Mouse (Mus musculus): ENCODE results near the gene Ccl20.

The Ccl20 gene

GRCm38 (mm10) chr1:83141510-83141909 is 24.9 kb downstream of the Ccl20 start:
- DNase-seq = no peak

DNA sequence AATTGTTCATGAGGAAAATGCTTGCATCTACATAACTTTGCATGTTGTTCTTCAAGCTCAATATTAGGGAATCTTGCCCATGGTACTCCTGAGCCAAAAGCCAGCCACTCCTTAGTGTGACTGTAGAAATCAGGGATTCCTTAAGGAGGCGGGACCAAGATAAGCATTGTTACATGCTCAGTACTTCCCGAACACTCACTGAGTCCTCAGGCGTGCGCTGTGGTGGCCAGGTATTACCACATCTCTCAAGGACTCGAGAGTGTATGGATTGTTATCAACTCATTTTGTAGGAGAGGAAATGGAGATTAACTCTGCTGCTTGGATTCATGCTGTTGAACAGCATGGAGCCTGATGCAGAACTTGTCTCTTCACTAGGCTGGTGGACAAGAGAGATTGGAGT is 25.5 kb downstream of the Ccl20 start:
- DNase-seq = no peak

DNA sequence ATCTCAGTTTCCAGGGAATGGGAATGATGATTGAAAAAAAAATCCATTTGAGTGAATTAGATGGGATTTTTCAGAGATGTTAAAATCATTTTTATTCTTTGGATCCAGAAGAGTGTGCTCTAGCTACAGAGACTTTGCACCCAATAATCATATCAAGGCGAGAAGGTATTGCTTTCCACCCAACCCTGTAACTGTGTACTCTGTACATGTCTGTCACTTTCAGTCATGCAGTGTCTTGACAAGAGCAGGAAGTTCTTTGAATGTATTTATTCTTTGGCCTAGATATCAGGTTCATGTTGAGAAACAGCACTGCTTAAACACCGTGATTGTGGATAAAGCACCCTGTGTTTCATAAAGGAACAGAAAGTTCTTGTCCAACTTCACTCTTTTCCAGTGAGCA is 30.0 kb downstream of the Ccl20 start:
- no peak for DNase-seq

- DNase-seq = no peak
Measured at GRCm38 (mm10) chr1:83150227-83150626, 33.7 kb downstream of the Ccl20 start.

DNA sequence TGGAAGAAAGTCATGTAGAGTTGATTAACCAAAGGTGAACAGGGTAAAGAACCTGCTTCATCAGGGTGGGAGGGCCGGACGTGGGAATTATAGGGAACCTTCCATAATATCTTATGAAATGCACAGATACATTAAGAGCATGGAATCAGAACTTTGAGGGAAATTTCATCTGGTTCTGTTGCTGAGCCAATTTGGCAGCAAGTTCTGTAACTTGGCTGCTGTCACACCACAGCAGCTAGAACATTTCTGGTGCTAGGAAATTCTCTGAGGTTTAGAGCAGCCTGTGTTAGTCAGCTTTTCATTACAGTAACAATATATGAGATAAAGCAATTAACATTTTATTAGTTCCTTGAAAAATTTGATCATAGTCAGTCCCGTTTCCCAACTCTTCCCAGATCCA is 36.4 kb downstream of the Ccl20 start:
- no peak for DNase-seq

DNA sequence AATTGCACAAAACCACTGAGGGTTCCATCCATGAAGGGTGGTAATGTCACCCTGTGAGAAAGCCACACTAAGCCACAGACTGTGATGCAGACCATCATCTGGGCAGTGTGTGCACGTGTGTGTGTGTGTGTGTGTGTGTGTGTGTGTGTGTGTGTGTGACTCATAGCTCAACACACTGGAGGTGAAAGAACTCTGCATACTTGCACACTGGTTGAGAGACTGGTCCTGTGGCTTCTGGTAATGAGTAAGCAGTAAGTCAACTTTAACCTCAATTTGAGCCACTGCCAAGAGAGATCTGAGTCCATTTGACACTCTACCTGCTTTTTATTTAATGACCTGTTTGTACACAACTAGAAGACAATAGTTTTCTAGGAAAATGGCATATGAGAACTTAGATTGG is 40.3 kb downstream of the Ccl20 start:
- no peak for DNase-seq

GRCm38 (mm10) chr1:83159603-83160002 is 43.0 kb downstream of the Ccl20 start, which contains the start of gene Daw1:
Gene Daw1, plus strand, starts transcription at chr1:83159752.
- DNase-seq = no peak

GRCm38 (mm10) chr1:83161658-83162057 is 45.1 kb downstream of the Ccl20 start:
- no peak for DNase-seq

GRCm38 (mm10) chr1:83164027-83164426 is 47.5 kb downstream of the Ccl20 start:
- DNase-seq = no peak
